Mouse (Mus musculus) liver, postnatal 0 days (tissue): ENCODE measurements around the gene Epas1. TPM values are rescaled to one million over a fixed set of nuclear protein-coding genes. Genes with fewer than 3 reads are reported as not detected.

Experiments used
- ATAC-seq: fragments of 200-750 bp; cut with Nextera tagmentation; 2 replicates; pipeline ENCODE4 v1.8.0; 2017; ENCODE audit warnings: mild to moderate bottlenecking, moderate library complexity
- DNase-seq: peaks from one replicate; pipeline ENCODE4 v3.0.0-alpha.2; 2016
- H3K27ac ChIP-seq: fragments of 300-500 bp; sonication (generic); 2 replicates; pipeline ENCODE4 v1.5.1; 2014; ENCODE audit warnings: antibody characterized with exemption, moderate library complexity, mild to moderate bottlenecking, low read depth
- H3K27me3 ChIP-seq: fragments of 300-500 bp; sonication (generic); 2 replicates; pipeline ENCODE4 v1.6.1; 2014; ENCODE audit warnings: low read length, control low read depth, mixed read lengths; ENCODE audit not compliant: insufficient read depth
- H3K36me3 ChIP-seq: fragments of 300-500 bp; sonication (generic); replicated peaks from 2 replicates; pipeline ENCODE4 v1.6.1; 2014; ENCODE audit warnings: mild to moderate bottlenecking, control low read depth, low read length, moderate library complexity, mixed read lengths; ENCODE audit not compliant: insufficient read depth
- H3K4me1 ChIP-seq: fragments of 300-500 bp; sonication (generic); 2 replicates; pipeline ENCODE4 v1.6.1; 2014; ENCODE audit warnings: antibody characterized with exemption, mild to moderate bottlenecking, control low read depth; ENCODE audit not compliant: insufficient read depth
- H3K4me2 ChIP-seq: fragments of 300-500 bp; sonication (generic); 2 replicates; pipeline ENCODE4 v1.6.1; 2014; ENCODE audit warnings: low read depth, mild to moderate bottlenecking, low read length, moderate library complexity, mixed read lengths
- H3K4me3 ChIP-seq: fragments of 300-500 bp; sonication (generic); 2 replicates; pipeline ENCODE4 v1.5.1; 2014; ENCODE audit warnings: low read depth, low read length
- H3K9ac ChIP-seq: fragments of 300-500 bp; sonication (generic); replicated peaks from 2 replicates; pipeline ENCODE4 v1.6.1; 2014; ENCODE audit warnings: mild to moderate bottlenecking, moderate library complexity
- H3K9me3 ChIP-seq: fragments of 300-500 bp; sonication (generic); 2 replicates; pipeline ENCODE4 v1.6.1; 2016; ENCODE audit warnings: mild to moderate bottlenecking, control low read depth, low read length, mixed read lengths
- CTCF ChIP-seq: sonication (generic); IDR thresholded peaks from 2 replicates; pipeline ENCODE4 v1.5.1; 2016; ENCODE audit warnings: antibody characterized with exemption, low read depth
- EP300 ChIP-seq: IDR thresholded peaks from 2 replicates; pipeline ENCODE4 v1.6.1; 2016; ENCODE audit warnings: antibody characterized with exemption, low read depth, mild to moderate bottlenecking
- WGBS: fragments of 180-500 bp; shearing (Covaris S2); extraction: QIAGEN DNeasy Blood & Tissue Kit; methylation state at CpG from one replicate; pipeline ENCODE4 v1.1.7; 2014; ENCODE audit not compliant: insufficient replicate concordance; 5-methylcytosine and 5-hydroxymethylcytosine counted together
- polyA plus RNA-seq: library from polyadenylated mRNA; unstranded; fragments of >200 nt; fragmentation: Nextera tagmentation; extraction: Ambion mirVana; gene quantifications from 2 replicates; pipeline ENCODE4 v1.2.1, GENCODE M21; 2015

The Epas1 gene
- polyA plus RNA-seq, 1 experiment from 2014 or later, result 8.2 TPM

DNA sequence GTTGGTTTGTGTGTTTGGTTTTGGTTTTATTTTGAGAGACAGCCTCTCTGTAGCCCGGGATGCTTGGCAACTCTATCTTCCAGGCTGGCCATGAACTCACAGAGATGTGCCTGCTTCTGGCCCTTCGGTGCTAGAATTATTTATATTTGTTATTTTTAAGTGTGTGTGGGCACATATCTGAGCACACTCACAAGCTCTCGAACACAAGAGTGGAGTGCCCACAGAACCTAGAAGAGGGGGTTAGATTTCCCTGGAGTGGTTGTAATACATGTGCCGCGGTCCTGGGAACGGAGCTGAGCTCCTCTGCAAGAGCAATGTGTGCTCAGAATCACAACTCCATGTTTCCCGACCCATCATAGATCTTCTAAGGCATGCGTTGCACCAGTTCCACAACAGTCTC, 40.9 kb upstream of the Epas1 start:
- Histone ChIP-seq H3K4me2 (no peak overlapping the region), H3K4me1 (0 out of 2 replicates have a peak, but pooled peaks cover 3% of the 10 kb centered on the region), H3K9ac (no peak overlapping the region), H3K36me3 (no peaks in the 10 kb centered on the region), H3K9me3 (no peaks in the 10 kb centered on the region), H3K4me3 (no peak overlapping the region), H3K27me3 (no peaks in the 10 kb centered on the region), H3K27ac (no peak overlapping the region)
- DNase-seq, result no peak
- no peak for ATAC-seq
- 83% methylated on average over 8 of the region's 8 CpGs for WGBS
- no peak for TF ChIP-seq CTCF
- TF ChIP-seq EP300, result no peak

DNA sequence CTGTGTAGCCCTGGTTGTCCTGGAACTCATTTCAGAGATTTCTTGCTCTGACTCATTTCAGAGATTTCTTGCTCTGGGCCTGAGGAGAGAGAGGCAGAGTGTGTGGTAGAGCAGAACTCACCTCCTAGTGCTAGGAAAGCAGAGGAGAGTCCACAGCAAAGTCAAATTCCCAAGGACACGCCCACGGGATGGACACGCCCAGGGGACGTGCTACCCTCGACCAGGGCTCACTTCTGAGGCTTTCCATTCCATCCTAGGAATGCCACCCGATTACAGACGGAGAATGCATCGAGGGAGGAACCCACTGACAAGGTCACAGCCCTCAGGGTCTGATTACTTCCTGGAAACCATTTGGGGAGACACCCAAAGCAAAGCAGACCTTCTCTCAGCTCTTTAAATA, 39.9 kb upstream of the Epas1 start:
- ATAC-seq (no peak), DNase-seq (no peak)
- no peaks in the 10 kb centered on the region for H3K27me3 ChIP-seq
- H3K9ac ChIP-seq, result no peak overlapping the region
- 30% methylated on average over 8 of the region's 8 CpGs for WGBS
- H3K27ac ChIP-seq, result no peak overlapping the region
- 0 out of 2 replicates have a peak, but pooled peaks cover 3% of the 10 kb centered on the region for H3K4me1 ChIP-seq
- H3K9me3 ChIP-seq, result no peaks in the 10 kb centered on the region
- H3K36me3 ChIP-seq, result no peaks in the 10 kb centered on the region
- no peak overlapping the region for H3K4me2 ChIP-seq
- H3K4me3 ChIP-seq, result no peak overlapping the region
- no peak for TF ChIP-seq EP300
- no peak for TF ChIP-seq CTCF

GRCm38 (mm10) chr17:86724786-86725415, 28.6 kb upstream of the Epas1 start:
- TF ChIP-seq EP300 (no peak), CTCF (no peak)
- Histone ChIP-seq H3K9ac (no peak overlapping the region), H3K9me3 (no peaks in the 10 kb centered on the region), H3K4me2 (no peak overlapping the region), H3K27me3 (no peaks in the 10 kb centered on the region), H3K4me3 (no peak overlapping the region), H3K27ac (no peak overlapping the region), H3K36me3 (no peaks in the 10 kb centered on the region), H3K4me1 (no peaks in the 10 kb centered on the region)
- no peak for DNase-seq
- no peak for ATAC-seq
- 67% methylated on average over 8 of the region's 8 CpGs for WGBS

DNA sequence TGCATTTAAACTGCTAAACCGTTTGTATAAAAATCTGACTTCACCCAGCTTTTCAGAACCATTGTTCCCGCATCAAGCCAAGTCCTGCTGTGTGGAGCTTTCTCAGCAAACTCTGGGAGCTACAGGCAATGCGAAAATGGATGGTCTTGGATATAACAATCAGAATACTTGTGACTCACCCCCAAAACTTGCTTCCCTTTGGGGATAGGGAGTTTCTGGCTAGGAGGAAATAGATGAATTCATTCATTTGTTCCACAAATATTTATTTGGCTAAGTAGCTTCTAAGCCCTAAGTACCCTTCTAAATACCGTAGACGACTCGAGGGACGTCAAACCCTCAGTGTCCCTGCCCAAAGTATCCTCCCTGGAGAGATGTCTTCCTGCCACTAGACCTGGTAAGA, 27.0 kb upstream of the Epas1 start:
- no peak overlapping the region for H3K4me3 ChIP-seq
- H3K27ac ChIP-seq, result no peak overlapping the region
- ATAC-seq, result no peak
- WGBS, result 81% methylated on average over 7 of the region's 7 CpGs
- no peak overlapping the region for H3K4me2 ChIP-seq
- no peak overlapping the region for H3K9ac ChIP-seq
- no peaks in the 10 kb centered on the region for H3K9me3 ChIP-seq
- TF ChIP-seq EP300, result no peak
- no peak for TF ChIP-seq CTCF
- no peak for DNase-seq
- H3K36me3 ChIP-seq, result no peaks in the 10 kb centered on the region
- no peaks in the 10 kb centered on the region for H3K27me3 ChIP-seq
- no peaks in the 10 kb centered on the region for H3K4me1 ChIP-seq

- DNase-seq (no peak), ATAC-seq (no peak)
- H3K9ac ChIP-seq, result no peak overlapping the region
- 75% methylated on average over 7 of the region's 7 CpGs for WGBS
- H3K4me3 ChIP-seq, result no peak overlapping the region
- H3K36me3 ChIP-seq, result no peaks in the 10 kb centered on the region
- H3K4me2 ChIP-seq, result no peak overlapping the region
- peaks cover 3% of the 10 kb centered on the region for H3K4me1 ChIP-seq
- H3K27me3 ChIP-seq, result no peaks in the 10 kb centered on the region
- TF ChIP-seq CTCF (no peak), EP300 (no peak)
- H3K27ac ChIP-seq, result no peak overlapping the region
- no peaks in the 10 kb centered on the region for H3K9me3 ChIP-seq
Measured at GRCm38 (mm10) chr17:86727031-86727430, 26.5 kb upstream of the Epas1 start.

DNA sequence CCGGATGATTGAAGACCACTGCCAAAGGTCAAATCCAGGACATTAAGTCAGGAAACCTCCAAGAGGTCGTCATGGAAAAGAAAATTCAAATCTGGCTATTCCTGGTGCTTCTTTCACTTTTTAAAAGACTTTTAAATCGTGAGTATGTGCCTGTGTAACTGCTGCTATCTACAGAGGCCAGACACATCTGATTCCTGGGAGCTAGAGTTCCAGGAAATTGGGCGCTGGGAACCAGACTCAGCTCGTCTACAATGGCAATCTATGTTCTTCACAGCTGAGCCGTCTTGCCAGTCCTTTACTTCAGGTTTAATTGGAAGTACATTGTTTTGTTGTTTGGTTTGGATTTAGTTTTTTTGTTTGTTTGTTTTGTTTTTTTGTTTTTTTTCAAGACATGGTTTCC, 22.2 kb upstream of the Epas1 start:
- Histone ChIP-seq H3K27me3 (no peaks in the 10 kb centered on the region), H3K9ac (no peak overlapping the region), H3K9me3 (no peaks in the 10 kb centered on the region), H3K4me3 (no peak overlapping the region), H3K4me1 (peaks cover 9% of the 10 kb centered on the region), H3K4me2 (no peak overlapping the region), H3K27ac (peak overlapping the region; percentile 44; the same call in 1 of the 2 replicates), H3K36me3 (no peaks in the 10 kb centered on the region)
- TF ChIP-seq CTCF (no peak), EP300 (no peak)
- ATAC-seq (no peak), DNase-seq (no peak)
- 68% methylated on average over 6 of the region's 6 CpGs for WGBS

GRCm38 (mm10) chr17:86732024-86732423, 21.5 kb upstream of the Epas1 start:
- H3K27me3 ChIP-seq, result no peaks in the 10 kb centered on the region
- H3K9ac ChIP-seq, result no peak overlapping the region
- H3K4me3 ChIP-seq, result no peak overlapping the region

More at GRCm38 (mm10) chr17:86732024-86732423, 21.5 kb upstream of the Epas1 start:
- H3K4me1 ChIP-seq, result peaks cover 9% of the 10 kb centered on the region
- H3K27ac ChIP-seq, result 0 out of 2 replicates have a peak overlapping the region, but pooled peaks have one; percentile 44
- WGBS, result 9% methylated on average over 11 of the region's 11 CpGs
- H3K4me2 ChIP-seq, result peak overlapping the region; percentile 53
- ATAC-seq, result peak; percentile 89
- H3K36me3 ChIP-seq, result no peaks in the 10 kb centered on the region
- H3K9me3 ChIP-seq, result no peaks in the 10 kb centered on the region
- peak; percentile 80 for DNase-seq
- TF ChIP-seq EP300, result no peak
- no peak for TF ChIP-seq CTCF
